In the genomic region with DNA sequence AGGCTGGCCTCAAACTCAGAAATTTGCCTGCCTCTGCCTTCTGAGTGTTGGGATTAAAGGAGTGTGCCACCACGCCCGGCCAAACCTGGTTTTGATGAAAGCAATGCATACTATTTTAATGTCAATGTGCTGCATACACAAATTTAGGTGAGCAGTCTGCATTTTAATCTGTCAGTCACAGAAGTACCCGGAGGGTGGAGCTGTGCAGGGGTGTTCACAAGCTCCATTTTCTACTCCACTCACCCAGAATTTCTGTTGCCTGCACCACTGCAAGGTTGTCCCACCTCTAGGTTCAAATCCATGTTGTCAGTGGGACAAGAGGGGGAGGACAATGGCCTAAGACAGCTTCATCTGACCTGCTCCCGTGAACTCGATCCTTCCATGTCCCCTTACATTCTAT, we compare ENCODE assay signal across 19 mouse cellular contexts. TPM values are rescaled to one million over a fixed set of nuclear protein-coding genes. Genes with fewer than 3 reads are reported as not detected.
DNase-seq lines count a peak whose midpoint lies in the region; ATAC-seq and TF ChIP-seq lines count a peak whose summit lies in the region.
"Had no signal": no experiment of that assay in that cellular context is flagged by ENCODE, and none has a peak within 500 bp of the region (broad histone marks: within the 10 kb centered on the region; RNA-seq: fewer than 3 reads in every experiment).

No protein-coding gene starts in this region.

- ATAC-seq in liver, embryonic 13.5 days (ENCODE audit: low read depth): peak; percentile 58
- ATAC-seq in liver, postnatal 0 days: peak; percentile 60
- no peak for ATAC-seq in forebrain, embryonic 16.5 days
- ATAC-seq in midbrain, embryonic 15.5 days (replicated peaks): no peak
- ATAC-seq: forebrain, embryonic 15.5 days had no signal

- H3K4me1 ChIP-seq in liver, embryonic 13.5 days (replicated peaks): peaks cover 64% of the 10 kb centered on the region
- peaks cover 21% of the 10 kb centered on the region for H3K4me1 ChIP-seq in liver, postnatal 0 days (ENCODE audit: insufficient read depth)
- H3K4me1 ChIP-seq in forebrain, embryonic 16.5 days (replicated peaks; ENCODE audit: control insufficient read depth, insufficient read depth, low read length): no peaks in the 10 kb centered on the region
- no peaks in the 10 kb centered on the region for H3K4me1 ChIP-seq in midbrain, embryonic 10.5 days
- H3K4me1 ChIP-seq in midbrain, embryonic 15.5 days: no peaks in the 10 kb centered on the region
- H3K4me1 ChIP-seq: embryonic facial prominence, embryonic 10.5 days; forebrain, embryonic 15.5 days; heart, embryonic 15.5 days; hindbrain, embryonic 13.5 days had no signal

- no peak overlapping the region for H3K9ac ChIP-seq in liver, embryonic 13.5 days
- H3K9ac ChIP-seq in liver, postnatal 0 days (replicated peaks): no peak overlapping the region
- no peak overlapping the region for H3K9ac ChIP-seq in forebrain, embryonic 16.5 days (replicated peaks; ENCODE audit: low read depth, low read length)
- H3K9ac ChIP-seq in midbrain, embryonic 15.5 days: no peak overlapping the region
- H3K9ac ChIP-seq: forebrain, embryonic 15.5 days; heart, embryonic 15.5 days; hindbrain, embryonic 13.5 days had no signal

- H3K27me3 ChIP-seq in liver, embryonic 13.5 days: no peaks in the 10 kb centered on the region
- no peaks in the 10 kb centered on the region for H3K27me3 ChIP-seq in liver, postnatal 0 days (ENCODE audit: insufficient read depth, low read length)
- no peaks in the 10 kb centered on the region for H3K27me3 ChIP-seq in forebrain, embryonic 16.5 days (replicated peaks; ENCODE audit: control insufficient read depth, insufficient read depth, low read length)
- H3K27me3 ChIP-seq in midbrain, embryonic 10.5 days (ENCODE audit: low read depth, poor library complexity, severe bottlenecking): no peaks in the 10 kb centered on the region
- no peaks in the 10 kb centered on the region for H3K27me3 ChIP-seq in midbrain, embryonic 15.5 days (replicated peaks)
- H3K27me3 ChIP-seq: forebrain, embryonic 15.5 days; heart, embryonic 15.5 days; hindbrain, embryonic 13.5 days had no signal

- no peak overlapping the region for H3K4me3 ChIP-seq in liver, embryonic 13.5 days (replicated peaks)
- no peak overlapping the region for H3K4me3 ChIP-seq in liver, postnatal 0 days (ENCODE audit: low read depth, low read length)
- no peak overlapping the region for H3K4me3 ChIP-seq in forebrain, embryonic 16.5 days (replicated peaks; ENCODE audit: low read length)
- no peak overlapping the region for H3K4me3 ChIP-seq in midbrain, embryonic 10.5 days
- no peak overlapping the region for H3K4me3 ChIP-seq in midbrain, embryonic 15.5 days
- H3K4me3 ChIP-seq: embryonic facial prominence, embryonic 10.5 days; erythroblast, embryonic 14.5 days; forebrain, embryonic 15.5 days; heart, embryonic 15.5 days; hindbrain, embryonic 13.5 days had no signal

- H3K9me3 ChIP-seq in liver, embryonic 13.5 days (replicated peaks): no peaks in the 10 kb centered on the region
- H3K9me3 ChIP-seq in liver, postnatal 0 days (ENCODE audit: low read length): no peaks in the 10 kb centered on the region
- H3K9me3 ChIP-seq in forebrain, embryonic 16.5 days (ENCODE audit: control insufficient read depth, low read length): no peaks in the 10 kb centered on the region
- H3K9me3 ChIP-seq in midbrain, embryonic 10.5 days (replicated peaks): no peaks in the 10 kb centered on the region
- no peaks in the 10 kb centered on the region for H3K9me3 ChIP-seq in midbrain, embryonic 15.5 days
- H3K9me3 ChIP-seq: embryonic facial prominence, embryonic 10.5 days; forebrain, embryonic 15.5 days; heart, embryonic 15.5 days; hindbrain, embryonic 13.5 days had no signal

- 70% methylated on average over 5 of the region's 5 CpGs for WGBS in liver, embryonic 13.5 days (ENCODE audit: insufficient replicate concordance)
- 77% methylated on average over 5 of the region's 5 CpGs for WGBS in liver, postnatal 0 days (ENCODE audit: insufficient replicate concordance)
- WGBS in forebrain, embryonic 16.5 days: 94% methylated on average over 5 of the region's 5 CpGs
- WGBS in midbrain, embryonic 10.5 days: 91% methylated on average over 5 of the region's 5 CpGs
- 94% methylated on average over 5 of the region's 5 CpGs for WGBS in midbrain, embryonic 15.5 days

- DNase-seq in liver: peak; percentile 67
- DNase-seq in liver, embryonic 13.5 days: no peak
- DNase-seq in liver, postnatal 0 days: peak; percentile 18
- DNase-seq in midbrain, embryonic 10.5 days (ENCODE audit: low spot score): no peak
- DNase-seq: adrenal gland, adult 2 months; adrenal gland, postnatal 25 days; cerebellum, adult 2 months; cerebellum, postnatal 10 days; gastrocnemius, postnatal 10 days; heart, adult 18-20 months; heart, postnatal 14 days had no signal

- peak; percentile 36 for TF ChIP-seq CTCF in liver, postnatal 0 days (IDR thresholded peaks at IDR 0.05; ENCODE audit: low read depth)

- H3K4me2 ChIP-seq in liver, embryonic 13.5 days: no peak overlapping the region
- no peak overlapping the region for H3K4me2 ChIP-seq in liver, postnatal 0 days (ENCODE audit: low read depth, low read length)
- H3K4me2 ChIP-seq in forebrain, embryonic 16.5 days (ENCODE audit: low read length): no peak overlapping the region
- H3K4me2 ChIP-seq in midbrain, embryonic 15.5 days: no peak overlapping the region
- H3K4me2 ChIP-seq: forebrain, embryonic 15.5 days; heart, embryonic 11.5 days; heart, embryonic 15.5 days; hindbrain, embryonic 13.5 days had no signal

- H3K36me3 ChIP-seq in liver, embryonic 13.5 days: no peaks in the 10 kb centered on the region
- H3K36me3 ChIP-seq in liver, postnatal 0 days (replicated peaks; ENCODE audit: insufficient read depth, low read length): no peaks in the 10 kb centered on the region
- no peaks in the 10 kb centered on the region for H3K36me3 ChIP-seq in forebrain, embryonic 16.5 days (ENCODE audit: control insufficient read depth, insufficient read depth)
- H3K36me3 ChIP-seq in midbrain, embryonic 10.5 days: no peaks in the 10 kb centered on the region
- H3K36me3 ChIP-seq in midbrain, embryonic 15.5 days (replicated peaks): no peaks in the 10 kb centered on the region
- H3K36me3 ChIP-seq: embryonic facial prominence, embryonic 10.5 days; forebrain, embryonic 15.5 days; heart, embryonic 15.5 days; hindbrain, embryonic 13.5 days had no signal

- H3K27ac ChIP-seq in liver, embryonic 13.5 days: peak overlapping the region; percentile 80
- 0 out of 2 replicates have a peak overlapping the region, but pooled peaks have one; percentile 8 for H3K27ac ChIP-seq in liver, postnatal 0 days (ENCODE audit: low read depth)
- H3K27ac ChIP-seq in forebrain, embryonic 16.5 days (ENCODE audit: low read length): no peak overlapping the region
- no peak overlapping the region for H3K27ac ChIP-seq in midbrain, embryonic 10.5 days (replicated peaks)
- no peak overlapping the region for H3K27ac ChIP-seq in midbrain, embryonic 15.5 days
- H3K27ac ChIP-seq: embryonic facial prominence, embryonic 10.5 days; forebrain, embryonic 15.5 days; heart, embryonic 15.5 days; hindbrain, embryonic 13.5 days had no signal

- TF ChIP-seq EP300 in liver, postnatal 0 days (IDR thresholded peaks at IDR 0.05; ENCODE audit: low read depth): no peak

RNA-seq across cellular contexts. Expression of a gene that starts 31.8 kb away (rescaled TPM):
- 47.2 and 55.0 TPM in 2 replicates for polyA plus RNA-seq in liver, embryonic 13.5 days (2015; fragmentation: Nextera tagmentation; extraction: Ambion mirVana)
- 41.6 and 46.3 TPM in 2 replicates for polyA plus RNA-seq in liver, postnatal 0 days (2015; fragmentation: Nextera tagmentation; extraction: Ambion mirVana)
- polyA plus RNA-seq in forebrain, embryonic 16.5 days (2015; fragmentation: Nextera tagmentation; extraction: Ambion mirVana): 85.5 and 97.5 TPM in 2 replicates
- polyA plus RNA-seq in midbrain, embryonic 10.5 days (2016; fragmentation: Nextera tagmentation; extraction: Ambion mirVana): 58.0 and 67.2 TPM in 2 replicates
- 91.7 and 95.1 TPM in 2 replicates for polyA plus RNA-seq in midbrain, embryonic 15.5 days (2015; fragmentation: Nextera tagmentation; extraction: Ambion mirVana)

Comparison
In these comparisons a context has a peak if more than half of its experiments do, and no peak if none do; other contexts are left out.
1. DNase-seq: peak in liver (single experiment) and liver, postnatal 0 days (single experiment); none in liver, embryonic 13.5 days (single experiment) and midbrain, embryonic 10.5 days (single experiment).
2. ATAC-seq: peak in liver, embryonic 13.5 days (single experiment) and liver, postnatal 0 days (single experiment); none in forebrain, embryonic 16.5 days (single experiment) and midbrain, embryonic 15.5 days (single experiment).
3. H3K27ac ChIP-seq: peak in liver, embryonic 13.5 days (single experiment) and liver, postnatal 0 days (single experiment); none in forebrain, embryonic 16.5 days (single experiment), midbrain, embryonic 10.5 days (single experiment) and midbrain, embryonic 15.5 days (single experiment).